Mouse (Mus musculus) myocyte (in vitro differentiated cells): ENCODE results near the gene Gata3.

Experiments
- CEBPB ChIP-seq: IDR thresholded peaks from 2 replicates; pipeline ENCODE4 v1.6.1; 2011; ENCODE audit warnings: mild to moderate bottlenecking, moderate library complexity; ENCODE audit not compliant: poor library complexity, insufficient read depth, severe bottlenecking
- E2F4 ChIP-seq: IDR thresholded peaks from one replicate; pipeline ENCODE4 v1.6.1; 2011; ENCODE audit warnings: mild to moderate bottlenecking, control low read depth, moderate library complexity; ENCODE audit not compliant: insufficient read depth
- MAX ChIP-seq: IDR thresholded peaks from one replicate; pipeline ENCODE4 v1.6.1; 2011; ENCODE audit warnings: low read depth, mild to moderate bottlenecking, control low read depth
- MYOD1 ChIP-seq, 3 experiments: IDR thresholded peaks; one replicate each; pipeline ENCODE4 v1.6.1; 2011; ENCODE audit warnings: control low read depth in 2 of 3, low read depth in 2 of 3, mild to moderate bottlenecking in 2 of 3, moderate library complexity in 1 of 3; ENCODE audit not compliant: insufficient read length in 2 of 3, control insufficient read depth in 1 of 3
- MYOG ChIP-seq, 3 experiments: IDR thresholded peaks; one replicate each; pipeline ENCODE4 v1.6.1; 2011; ENCODE audit warnings: control low read depth in 2 of 3, low read depth in 2 of 3, mild to moderate bottlenecking in 2 of 3; ENCODE audit not compliant: insufficient read length in 2 of 3, control insufficient read depth in 1 of 3, insufficient read depth in 1 of 3
- POLR2A ChIP-seq: IDR thresholded peaks from one replicate; pipeline ENCODE4 v1.6.1; 2011; ENCODE audit warnings: low read depth, mild to moderate bottlenecking, control low read depth, moderate library complexity; ENCODE audit not compliant: insufficient read length
- USF1 ChIP-seq: IDR thresholded peaks from one replicate; pipeline ENCODE4 v1.6.1; 2011; ENCODE audit warnings: low read depth, mild to moderate bottlenecking, control low read depth, moderate library complexity

GRCm38 (mm10) chr2:9892541-9892940 is 2.7 kb upstream of the Gata3 start:
- TF ChIP-seq POLR2A (no peak), MYOD1 (IDR thresholded peaks at IDR 0.05; ENCODE audit: control insufficient read depth in 1 of 3, insufficient read length in 2 of 3, low read depth in 2 of 3) (no peak), MAX (no peak), USF1 (no peak), MYOG (IDR thresholded peaks at IDR 0.05; ENCODE audit: control insufficient read depth in 1 of 3, insufficient read depth in 1 of 3, insufficient read length in 2 of 3, low read depth in 2 of 3) (no peak), CEBPB (no peak), E2F4 (no peak)
